Mouse (Mus musculus) MEL (cell line): ENCODE results near the gene Ntn1.

ENCODE experiments used
- CHD2 ChIP-seq: IDR thresholded peaks from 2 replicates; pipeline ENCODE4 v1.6.1; 2011; ENCODE audit warnings: low read length, improper control_type of control experiment
- CTCF ChIP-seq, 3 experiments: IDR thresholded peaks in 2 of 3; conservative IDR thresholded peaks in 1 of 3; 2 replicates each; pipeline ENCODE4 v1.5.1; 2011 to 2012; ENCODE audit warnings: low read length in 3 of 3, low read depth in 2 of 3, mild to moderate bottlenecking in 2 of 3, improper control_type of control experiment in 1 of 3, inconsistent platforms in 1 of 3, mixed read lengths in 1 of 3, moderate library complexity in 1 of 3; ENCODE audit not compliant: control insufficient read depth in 1 of 3, insufficient read depth in 1 of 3, poor library complexity in 1 of 3, severe bottlenecking in 1 of 3
- POLR2A ChIP-seq, 2 experiments: IDR thresholded peaks; 2 replicates each; pipeline ENCODE4 v1.6.1; 2011 to 2012; ENCODE audit warnings: low read length in 2 of 2, mild to moderate bottlenecking in 2 of 2, control low read depth in 1 of 2, improper control_type of control experiment in 1 of 2, low read depth in 1 of 2, moderate library complexity in 1 of 2; ENCODE audit not compliant: control insufficient read depth in 1 of 2, insufficient read depth in 1 of 2, poor library complexity in 1 of 2
- POLR2AphosphoS5 ChIP-seq: IDR thresholded peaks from 2 replicates; pipeline ENCODE4 v1.6.1; 2012; ENCODE audit warnings: low read depth, borderline replicate concordance, mild to moderate bottlenecking, inconsistent platforms, low read length, moderate library complexity, mixed read lengths
- TAL1 ChIP-seq: IDR thresholded peaks from 2 replicates; pipeline ENCODE4 v1.6.1; 2012; ENCODE audit warnings: mild to moderate bottlenecking, inconsistent platforms, low read length, moderate library complexity, mixed read lengths
- USF1 ChIP-seq: IDR thresholded peaks from 2 replicates; pipeline ENCODE4 v1.6.1; 2014; ENCODE audit warnings: low read depth, mild to moderate bottlenecking, inconsistent platforms, low read length, improper control_type of control experiment, moderate library complexity

GRCm38 (mm10) chr11:68172648-68173045 lies 228.0 kb downstream of the Ntn1 start:
- TF ChIP-seq CHD2 (no peak), POLR2A (IDR thresholded peaks at IDR 0.05; ENCODE audit: control insufficient read depth in 1 of 2, insufficient read depth in 1 of 2, low read depth in 1 of 2, low read length in 2 of 2, poor library complexity in 1 of 2) (no peak), POLR2AphosphoS5 (no peak), CTCF (IDR thresholded peaks at IDR 0.05 in 2 of 3, conservative IDR thresholded peaks at IDR 0.05 in 1 of 3; ENCODE audit: control insufficient read depth in 1 of 3, insufficient read depth in 1 of 3, low read depth in 2 of 3, low read length in 3 of 3, poor library complexity in 1 of 3, severe bottlenecking in 1 of 3) (no peak), USF1 (no peak), TAL1 (no peak)
